In the genomic region with DNA sequence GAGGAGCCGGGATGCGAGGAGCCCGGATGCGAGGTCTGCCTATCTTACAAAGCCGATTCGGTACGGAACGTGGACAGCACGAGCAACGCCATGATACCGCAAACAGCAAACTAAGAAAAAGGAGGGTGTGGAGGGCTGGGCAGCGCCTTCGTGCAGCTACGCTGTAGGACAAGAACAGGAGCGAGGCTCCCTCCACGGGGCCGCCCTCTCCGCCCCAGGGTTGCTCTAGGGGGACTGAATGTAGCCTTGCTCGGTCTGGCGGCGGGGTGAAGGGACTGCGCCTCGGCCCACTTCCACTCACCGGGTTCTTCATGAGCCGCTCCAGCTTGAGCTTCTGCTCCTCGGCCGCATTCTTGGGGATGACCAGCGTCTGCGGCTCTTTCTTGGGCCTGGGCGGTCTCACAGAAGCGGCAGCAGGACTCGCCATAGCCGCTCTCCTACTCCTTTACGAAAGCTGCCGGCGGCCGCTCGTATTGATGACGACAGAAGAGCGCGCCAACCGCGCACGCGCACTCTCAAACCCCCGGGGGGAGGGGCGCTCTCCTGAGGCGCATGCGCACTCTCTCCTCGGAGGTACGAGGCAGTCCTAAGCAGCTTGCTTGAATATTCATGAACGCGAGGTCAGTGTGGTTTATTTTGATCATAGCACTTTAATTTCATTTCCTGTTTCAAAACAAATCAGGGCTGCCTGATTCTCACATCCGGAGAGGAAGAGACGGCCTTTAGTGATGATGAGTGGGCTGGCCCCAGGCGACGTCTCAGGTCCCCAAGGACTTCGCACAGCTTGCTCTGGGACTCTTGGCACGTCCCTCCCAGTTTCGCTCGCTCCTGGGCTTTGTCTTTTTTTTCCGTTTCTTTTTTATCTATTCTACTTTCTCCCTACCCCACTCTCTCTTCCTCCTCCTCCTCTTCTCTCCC, we compare ENCODE assay signal across 8 mouse cellular contexts. TPM values are rescaled to one million over a fixed set of nuclear protein-coding genes. Genes with fewer than 3 reads are reported as not detected.
A peak's percentile ranks its signal among the peaks of the same experiment; 100 is the strongest.
DNase-seq lines count a peak whose midpoint lies in the region; ATAC-seq and TF ChIP-seq lines count a peak whose summit lies in the region.

A gene (minus strand): TSS at position 490 of the 918 bp plus-strand sequence.

- peak within 1 kb of the TSS; percentile 97 for H3K9ac ChIP-seq in heart, embryonic 11.5 days (ENCODE audit: low read depth, low read length)
- peak within 1 kb of the TSS; percentile 78 for H3K9ac ChIP-seq in kidney, embryonic 16.5 days (replicated peaks; ENCODE audit: low read length)
- H3K9ac ChIP-seq in liver, adult 2 months (ENCODE audit: low read depth, low read length), result peak within 1 kb of the TSS; percentile 87

- H3K36me3 ChIP-seq in C2C12 (ENCODE audit: control insufficient read depth, insufficient read depth) (peaks cover 30% of the 10 kb centered on the region), myocyte (ENCODE audit: control insufficient read depth, insufficient read depth) (peaks cover 21% of the 10 kb centered on the region)
- H3K36me3 ChIP-seq in erythroblast, embryonic 14.5 days (ENCODE audit: control insufficient read depth), result peaks cover 36% of the 10 kb centered on the region
- H3K36me3 ChIP-seq in heart, embryonic 11.5 days (ENCODE audit: control insufficient read depth, insufficient read depth, low read length), result peaks cover 20% of the 10 kb centered on the region
- peaks cover 28% of the 10 kb centered on the region for H3K36me3 ChIP-seq in kidney, embryonic 16.5 days (ENCODE audit: insufficient read depth, low read length)
- peaks cover 13% of the 10 kb centered on the region; the same call in 1 of the 2 replicates for H3K36me3 ChIP-seq in liver, adult 2 months (ENCODE audit: control insufficient read depth, insufficient read depth, low read length)
- peaks cover 7% of the 10 kb centered on the region; the same call in 1 of the 2 replicates for H3K36me3 ChIP-seq in splenic B cell, adult 2 months (ENCODE audit: control insufficient read depth, insufficient read depth, low read length, poor library complexity, severe bottlenecking)

- under 1% methylated on average over 62 of the region's 62 CpGs for WGBS in heart, embryonic 11.5 days (ENCODE audit: insufficient replicate concordance)
- under 1% methylated on average over 62 of the region's 62 CpGs for WGBS in kidney, embryonic 16.5 days
- under 1% methylated on average over 62 of the region's 62 CpGs for WGBS in liver, adult 2 months

- H3K4me2 ChIP-seq in heart, embryonic 11.5 days, result peak within 1 kb of the TSS; percentile 93
- peak within 1 kb of the TSS; percentile 97 for H3K4me2 ChIP-seq in kidney, embryonic 16.5 days (replicated peaks; ENCODE audit: low read depth, low read length)
- H3K4me2 ChIP-seq in myocyte (ENCODE audit: low read depth), result peak within 1 kb of the TSS; percentile 92

- peak; percentile 99 for DNase-seq in brain, embryonic 14.5 days (ENCODE audit: low read depth)
- peak; percentile 92 for DNase-seq in liver, adult 2 months (ENCODE audit: extremely low read depth, low read depth, low spot score)
- peak; percentile 99 for DNase-seq in splenic B cell, adult 2 months (ENCODE audit: low read depth, low spot score)

- H3K27ac ChIP-seq in heart, embryonic 11.5 days (ENCODE audit: low read depth, low read length), result peak within 1 kb of the TSS; percentile 76
- H3K27ac ChIP-seq in kidney, embryonic 16.5 days (ENCODE audit: low read length), result peak within 1 kb of the TSS; percentile 90
- H3K27ac ChIP-seq in liver, adult 2 months (replicated peaks; ENCODE audit: insufficient read depth, low read depth, low read length), result peak within 1 kb of the TSS; percentile 32

- no peaks in the 10 kb centered on the region for H3K27me3 ChIP-seq in C2C12 (ENCODE audit: control insufficient read depth, insufficient read depth, insufficient read length)
- H3K27me3 ChIP-seq in erythroblast, embryonic 14.5 days (ENCODE audit: control insufficient read depth), result no peaks in the 10 kb centered on the region
- no peaks in the 10 kb centered on the region for H3K27me3 ChIP-seq in heart, embryonic 11.5 days (ENCODE audit: control insufficient read depth, insufficient read depth, low read length)
- H3K27me3 ChIP-seq in kidney, embryonic 16.5 days (ENCODE audit: insufficient read depth, low read length), result no peaks in the 10 kb centered on the region
- no peaks in the 10 kb centered on the region for H3K27me3 ChIP-seq in liver, adult 2 months (ENCODE audit: control insufficient read depth, insufficient read depth, low read length)
- H3K27me3 ChIP-seq in myocyte (ENCODE audit: control insufficient read depth, insufficient read depth, insufficient read length), result no peaks in the 10 kb centered on the region
- no peaks in the 10 kb centered on the region for H3K27me3 ChIP-seq in splenic B cell, adult 2 months (ENCODE audit: control insufficient read depth, insufficient read depth, low read length, poor library complexity, severe bottlenecking)

- peak within 1 kb of the TSS; percentile 88 for H3ac ChIP-seq in C2C12 (ENCODE audit: control insufficient read depth, insufficient read length, low read depth)
- H3ac ChIP-seq in myocyte (ENCODE audit: control insufficient read depth, insufficient read length), result peak within 1 kb of the TSS; percentile 47

- peaks cover 20% of the 10 kb centered on the region for H3K4me1 ChIP-seq in erythroblast, embryonic 14.5 days (ENCODE audit: control insufficient read depth)
- H3K4me1 ChIP-seq in heart, embryonic 11.5 days (ENCODE audit: control insufficient read depth, insufficient read depth, low read length), result peaks cover 9% of the 10 kb centered on the region
- peaks cover 10% of the 10 kb centered on the region for H3K4me1 ChIP-seq in kidney, embryonic 16.5 days (ENCODE audit: insufficient read depth, low read length)
- H3K4me1 ChIP-seq in liver, adult 2 months (ENCODE audit: control insufficient read depth, insufficient read depth, low read length), result peaks cover 9% of the 10 kb centered on the region

- H3K79me2 ChIP-seq in C2C12 (ENCODE audit: control insufficient read depth, insufficient read depth) (peaks cover 28% of the 10 kb centered on the region), myocyte (ENCODE audit: control insufficient read depth, insufficient read depth) (peaks cover 18% of the 10 kb centered on the region)
- H3K79me2 ChIP-seq in liver, adult 2 months (ENCODE audit: control insufficient read depth, insufficient read depth, low read length), result peaks cover 10% of the 10 kb centered on the region; the same call in 1 of the 2 replicates

- no peaks in the 10 kb centered on the region for H3K9me3 ChIP-seq in erythroblast, embryonic 14.5 days (ENCODE audit: control insufficient read depth, low read length)
- no peaks in the 10 kb centered on the region for H3K9me3 ChIP-seq in heart, embryonic 11.5 days (replicated peaks; ENCODE audit: control insufficient read depth, low read length)
- H3K9me3 ChIP-seq in kidney, embryonic 16.5 days (ENCODE audit: low read length), result no peaks in the 10 kb centered on the region

- peaks cover 23% of the 10 kb centered on the region for H3K79me3 ChIP-seq in C2C12 (ENCODE audit: low read depth)

- H3K4me3 ChIP-seq in C2C12 (ENCODE audit: insufficient read depth, poor library complexity, severe bottlenecking) (peak within 1 kb of the TSS; percentile 93), myocyte (peak within 1 kb of the TSS; percentile 77)
- H3K4me3 ChIP-seq in erythroblast, embryonic 14.5 days (replicated peaks), result peak within 1 kb of the TSS; percentile 90
- peak within 1 kb of the TSS; percentile 99 for H3K4me3 ChIP-seq in heart, embryonic 11.5 days (ENCODE audit: low read depth, low read length)
- peak within 1 kb of the TSS; percentile 97 for H3K4me3 ChIP-seq in kidney, embryonic 16.5 days (ENCODE audit: low read length)
- H3K4me3 ChIP-seq in liver, adult 2 months (ENCODE audit: insufficient read depth, low read depth, low read length), result peak within 1 kb of the TSS; percentile 88

- ATAC-seq in heart, embryonic 11.5 days (replicated peaks; ENCODE audit: insufficient number of reproducible peaks, low FRiP score, low TSS enrichment), result peak; percentile 87
- ATAC-seq in kidney, embryonic 16.5 days (ENCODE audit: low FRiP score, low TSS enrichment), result peak; percentile 89

- TF ChIP-seq POLR2A in brain, embryonic 14.5 days (IDR thresholded peaks at IDR 0.05; ENCODE audit: borderline replicate concordance, extremely low read depth, insufficient read depth, insufficient read length, poor library complexity, severe bottlenecking), result peak; percentile 57; the same call in 1 of the 2 replicates
- 0 out of 2 replicates have a peak, but pooled peaks have one; percentile 45 for TF ChIP-seq POLR2A in liver, adult 2 months (IDR thresholded peaks at IDR 0.05; ENCODE audit: extremely low read depth, insufficient read depth, low read length)
- TF ChIP-seq POLR2A in myocyte (IDR thresholded peaks at IDR 0.05; ENCODE audit: insufficient read length, low read depth), result peak; percentile 40

- no peak for TF ChIP-seq CTCF in C2C12 (IDR thresholded peaks at IDR 0.05; ENCODE audit: control insufficient read depth, insufficient read depth, insufficient read length)
- TF ChIP-seq CTCF in brain, embryonic 14.5 days (IDR thresholded peaks at IDR 0.05; ENCODE audit: borderline replicate concordance, extremely low read depth, insufficient read depth, insufficient read length), result no peak
- no peak for TF ChIP-seq CTCF in liver, adult 2 months (IDR thresholded peaks at IDR 0.05; ENCODE audit: low read depth, low read length)

TF ChIP-seq in C2C12, 6 proteins besides CTCF, POLR2A, EP300 and RAD21 (continues in another document):
- TF ChIP-seq USF1 (IDR thresholded peaks at IDR 0.05; ENCODE audit: low read depth), result no peak
- TF ChIP-seq MYOD1 (IDR thresholded peaks at IDR 0.05; ENCODE audit: control insufficient read depth, insufficient read length, low read depth), result no peak
- TF ChIP-seq CEBPB (IDR thresholded peaks at IDR 0.05; ENCODE audit: low read depth), result no peak
- no peak for TF ChIP-seq FOSL1 (IDR thresholded peaks at IDR 0.05; ENCODE audit: insufficient read depth, low read length, poor library complexity, severe bottlenecking)

TF ChIP-seq in myocyte, 11 proteins besides CTCF, POLR2A, EP300 and RAD21:
- TF ChIP-seq MAX (IDR thresholded peaks at IDR 0.05; ENCODE audit: low read depth) (no peak), E2F4 (IDR thresholded peaks at IDR 0.05; ENCODE audit: insufficient read depth) (peak; percentile 39)

RNA-seq across cellular contexts. Expression of the gene that starts here (rescaled TPM):
- 53.5 TPM for polyA plus RNA-seq in C2C12 (2012; fragmentation: generic; extraction: Trizol)
- polyA plus RNA-seq in brain, embryonic 14.5 days (2012; rRNA removed), result 36.3 and 37.2 TPM in 2 replicates
- polyA plus RNA-seq in erythroblast, embryonic 14.5 days (2012), result 7.3 and 7.9 TPM in 2 replicates
- polyA plus RNA-seq in heart, embryonic 11.5 days (2014; fragmentation: Nextera tagmentation; extraction: Ambion mirVana), result 50.3 and 52.6 TPM in 2 replicates
- 47.1 and 52.0 TPM in 2 replicates for polyA plus RNA-seq in kidney, embryonic 16.5 days (2015; fragmentation: Nextera tagmentation; extraction: Ambion mirVana)
- 2.0 and 2.1 TPM in 2 replicates for total RNA-seq in liver, adult 2 months (2014; rRNA removed)
- polyA plus RNA-seq in liver, adult 2 months (2012; rRNA removed), result 3.2 and 4.8 TPM in 2 replicates
- 58.4 TPM for polyA plus RNA-seq in myocyte (2012; fragmentation: generic; extraction: Trizol)

Comparison
In these comparisons a context has a peak if more than half of its experiments do, and no peak if none do; other contexts are left out.
1. Peak in every context shown above with its lines: DNase-seq, ATAC-seq, H3K4me3 ChIP-seq and H3K27ac ChIP-seq.
2. H3K27ac ChIP-seq: peak in every context shown above with its lines; median percentile 90 in kidney, embryonic 16.5 days; 76 in heart, embryonic 11.5 days; 32 in liver, adult 2 months.